Mouse (Mus musculus): ENCODE data around the gene Capn15. TPM values are rescaled to one million over a fixed set of nuclear protein-coding genes. Genes with fewer than 3 reads are reported as not detected.

The Capn15 gene
- total and polyA plus RNA-seq, 3 experiments = 2.1 to 11.5 (median 6.0) TPM

GRCm38 (mm10) chr17:26008787-26009186, 23.2 kb upstream of the Capn15 start:
- H3K79me2 ChIP-seq (replicated peaks; ENCODE audit: control insufficient read depth, extremely low read depth, insufficient read depth, poor library complexity, severe bottlenecking) = no peaks in the 10 kb centered on the region
- no peak overlapping the region for H3K4me2 ChIP-seq (ENCODE audit: insufficient read depth, low read depth, poor library complexity, severe bottlenecking)
- no peaks in the 10 kb centered on the region for H3K27me3 ChIP-seq (replicated peaks)
- dilution Hi-C loops (cut with MboI; ENCODE audit: extremely low pct_ligation_motif_present, extremely low pct_unique_long_range_greater_than_20kb, low sequenced_read_pairs) (no loop called here), in situ Hi-C loops (cut with MboI; ENCODE audit: low pct_ligation_motif_present, low pct_unique_long_range_greater_than_20kb, low sequenced_read_pairs) (no loop called here)
- H3K36me3 ChIP-seq (replicated peaks in 1 of 2; ENCODE audit: control insufficient read depth in 1 of 2, insufficient read depth in 1 of 2, low read length in 1 of 2) = peaks cover 7 to 42% of the 10 kb centered on the region in 2 experiments
- H3K27ac ChIP-seq (ENCODE audit: insufficient read depth, low read depth) = no peak overlapping the region
- H3K4me3 ChIP-seq (replicated peaks in 1 of 3; ENCODE audit: low read depth in 2 of 3, low read length in 2 of 3, poor library complexity in 1 of 3) = no peak overlapping the region
- no peak for DNase-seq (ENCODE audit: extremely low read depth)
- peaks cover 19 to 79% of the 10 kb centered on the region in 2 experiments for H3K4me1 ChIP-seq (ENCODE audit: control insufficient read depth in 1 of 2, insufficient read depth in 2 of 2)
- H3K9ac ChIP-seq (ENCODE audit: insufficient read depth, low read depth) = no peak overlapping the region
- H3K9me3 ChIP-seq (replicated peaks; ENCODE audit: low read length) = no peaks in the 10 kb centered on the region
- no peak for TF ChIP-seq TCF12 (IDR thresholded peaks at IDR 0.05; ENCODE audit: low read depth, low read length)
- TF ChIP-seq MAX (IDR thresholded peaks at IDR 0.05; ENCODE audit: low read length) = no peak
- no peak for TF ChIP-seq SIN3A (IDR thresholded peaks at IDR 0.05; ENCODE audit: low read length)
- TF ChIP-seq JUN (IDR thresholded peaks at IDR 0.05; ENCODE audit: insufficient read depth, low read depth, low read length) = no peak

DNA sequence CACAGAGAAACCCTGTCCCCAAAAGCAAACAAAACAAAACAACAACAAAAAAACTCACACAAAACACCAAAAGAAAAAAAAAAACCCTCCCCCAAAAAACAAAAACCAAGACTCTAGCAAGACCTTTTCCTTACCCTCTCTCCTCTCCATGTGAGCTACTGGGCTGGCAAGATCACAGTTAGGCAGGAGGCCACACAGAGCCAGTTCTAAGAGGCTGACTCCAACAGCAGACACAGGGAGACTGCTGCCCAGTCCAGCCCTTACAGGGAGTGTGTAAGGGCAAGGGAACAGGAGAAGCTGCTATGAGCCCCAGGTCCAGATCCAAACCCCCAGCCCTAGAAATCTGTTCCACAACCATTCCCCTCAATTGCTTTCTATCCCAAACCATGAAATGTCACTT, 22.7 kb upstream of the Capn15 start:
- Histone ChIP-seq H3K79me2 (replicated peaks; ENCODE audit: control insufficient read depth, extremely low read depth, insufficient read depth, poor library complexity, severe bottlenecking) (no peaks in the 10 kb centered on the region), H3K4me3 (replicated peaks in 1 of 3; ENCODE audit: low read depth in 2 of 3, low read length in 2 of 3, poor library complexity in 1 of 3) (no peak overlapping the region), H3K27me3 (replicated peaks) (no peaks in the 10 kb centered on the region), H3K27ac (ENCODE audit: insufficient read depth, low read depth) (no peak overlapping the region), H3K4me1 (ENCODE audit: control insufficient read depth in 1 of 2, insufficient read depth in 2 of 2) (peaks cover 15 to 76% of the 10 kb centered on the region in 2 experiments), H3K9me3 (replicated peaks; ENCODE audit: low read length) (no peaks in the 10 kb centered on the region), H3K36me3 (replicated peaks in 1 of 2; ENCODE audit: control insufficient read depth in 1 of 2, insufficient read depth in 1 of 2, low read length in 1 of 2) (peaks cover 8 to 45% of the 10 kb centered on the region in 2 experiments), H3K9ac (ENCODE audit: insufficient read depth, low read depth) (no peak overlapping the region), H3K4me2 (ENCODE audit: insufficient read depth, low read depth, poor library complexity, severe bottlenecking) (no peak overlapping the region)
- DNase-seq (ENCODE audit: extremely low read depth) = no peak
- in situ Hi-C loops (cut with MboI; ENCODE audit: low pct_ligation_motif_present, low pct_unique_long_range_greater_than_20kb, low sequenced_read_pairs) (no loop called here), dilution Hi-C loops (cut with MboI; ENCODE audit: extremely low pct_ligation_motif_present, extremely low pct_unique_long_range_greater_than_20kb, low sequenced_read_pairs) (no loop called here)
- TF ChIP-seq SMC3 (IDR thresholded peaks at IDR 0.05; ENCODE audit: low read depth, low read length) (no peak), POLR2AphosphoS2 (IDR thresholded peaks at IDR 0.05; ENCODE audit: low read depth, low read length) (no peak), CHD1 (IDR thresholded peaks at IDR 0.05; ENCODE audit: low read depth, low read length) (no peak), MAX (IDR thresholded peaks at IDR 0.05; ENCODE audit: low read length) (no peak), RCOR1 (conservative IDR thresholded peaks at IDR 0.05; ENCODE audit: low read depth, low read length) (no peak), GABPA (IDR thresholded peaks at IDR 0.05; ENCODE audit: insufficient replicate concordance, low read depth, low read length) (no peak), MYC (IDR thresholded peaks at IDR 0.05; ENCODE audit: low read depth, low read length) (no peak), USF1 (IDR thresholded peaks at IDR 0.05; ENCODE audit: low read depth, low read length) (no peak), SIN3A (IDR thresholded peaks at IDR 0.05; ENCODE audit: low read length) (no peak), PAX5 (IDR thresholded peaks at IDR 0.05; ENCODE audit: low read length) (no peak), EP300 (IDR thresholded peaks at IDR 0.05; ENCODE audit: low read length) (no peak), CTCF (conservative IDR thresholded peaks at IDR 0.05 in 1 of 2, IDR thresholded peaks at IDR 0.05 in 1 of 2; ENCODE audit: low read depth in 2 of 2, low read length in 2 of 2) (no peak), POLR2A (IDR thresholded peaks at IDR 0.05; ENCODE audit: low read depth, low read length) (no peak)

- Histone ChIP-seq H3K9ac (ENCODE audit: insufficient read depth, low read depth) (no peak overlapping the region), H3K9me3 (replicated peaks; ENCODE audit: low read length) (no peaks in the 10 kb centered on the region), H3K4me2 (ENCODE audit: insufficient read depth, low read depth, poor library complexity, severe bottlenecking) (no peak overlapping the region), H3K4me1 (ENCODE audit: control insufficient read depth in 1 of 2, insufficient read depth in 2 of 2) (peaks cover 12 to 71% of the 10 kb centered on the region in 2 experiments), H3K4me3 (replicated peaks in 1 of 3; ENCODE audit: low read depth in 2 of 3, low read length in 2 of 3, poor library complexity in 1 of 3) (no peak overlapping the region), H3K27me3 (replicated peaks) (no peaks in the 10 kb centered on the region), H3K27ac (ENCODE audit: insufficient read depth, low read depth) (no peak overlapping the region), H3K36me3 (replicated peaks in 1 of 2; ENCODE audit: control insufficient read depth in 1 of 2, insufficient read depth in 1 of 2, low read length in 1 of 2) (peaks cover 4 to 45% of the 10 kb centered on the region in 2 experiments), H3K79me2 (replicated peaks; ENCODE audit: control insufficient read depth, extremely low read depth, insufficient read depth, poor library complexity, severe bottlenecking) (no peaks in the 10 kb centered on the region)
- peak; percentile 60 for TF ChIP-seq IRF4 (IDR thresholded peaks at IDR 0.05; ENCODE audit: low read depth, low read length)
- no peak for TF ChIP-seq UBTF (IDR thresholded peaks at IDR 0.05; ENCODE audit: low read depth, low read length)
- dilution Hi-C loops (cut with MboI; ENCODE audit: extremely low pct_ligation_motif_present, extremely low pct_unique_long_range_greater_than_20kb, low sequenced_read_pairs) (no loop called here), in situ Hi-C loops (cut with MboI; ENCODE audit: low pct_ligation_motif_present, low pct_unique_long_range_greater_than_20kb, low sequenced_read_pairs) (no loop called here)
- DNase-seq (ENCODE audit: extremely low read depth) = peak; percentile 66
Observed at GRCm38 (mm10) chr17:26007646-26008045, 22.1 kb upstream of the Capn15 start.

Measured in CH12.LX (cell line).